Mouse (Mus musculus) liver, embryonic 14.5 days (tissue): Measurements from ENCODE around the gene Cerk. TPM values are rescaled to one million over a fixed set of nuclear protein-coding genes. Genes with fewer than 3 reads are reported as not detected.
A peak's percentile ranks its signal among the peaks of the same experiment; 100 is the strongest.
"Not testable (repeated sequence)": the region's sequence is repeated elsewhere in the genome, so short reads cannot be mapped to it uniquely, and the experiment has no call there.

Experiments
- ATAC-seq: fragments of 200-750 bp; cut with Nextera tagmentation; 2 replicates; pipeline ENCODE4 v1.8.0; 2017; ENCODE audit warnings: moderate number of reproducible peaks, mild to moderate bottlenecking, moderate library complexity; ENCODE audit not compliant: insufficient read depth
- DNase-seq, 3 experiments: peaks; one replicate each; pipeline ENCODE4 v3.0.0-alpha.2; 2012 to 2013; ENCODE audit warnings: low read depth in 3 of 3, low spot score in 3 of 3
- H3K27ac ChIP-seq: fragments of 300-500 bp; sonication (generic); 2 replicates; pipeline ENCODE4 v1.5.1; 2014; ENCODE audit warnings: moderate library complexity, mild to moderate bottlenecking, control low read depth, inconsistent platforms
- H3K27me3 ChIP-seq: fragments of 300-500 bp; sonication (generic); 2 replicates; pipeline ENCODE4 v1.6.1; 2014; ENCODE audit warnings: mild to moderate bottlenecking, low read length, moderate library complexity; ENCODE audit not compliant: control insufficient read depth, insufficient read depth
- H3K36me3 ChIP-seq: fragments of 300-500 bp; sonication (generic); replicated peaks from 2 replicates; pipeline ENCODE4 v1.6.1; 2014; ENCODE audit warnings: low read depth; ENCODE audit not compliant: control insufficient read depth, insufficient read depth
- H3K4me1 ChIP-seq, 2 experiments: fragments of 200-500 bp in 1 of 2; fragments of 300-500 bp in 1 of 2; sonication (generic) in 1 of 2; replicated peaks; 2 replicates each; pipeline ENCODE4 v1.6.1; 2012 to 2014; ENCODE audit warnings: antibody characterized with exemption in 1 of 2, inconsistent platforms in 1 of 2, low read length in 1 of 2; ENCODE audit not compliant: control insufficient read depth in 2 of 2, insufficient read depth in 2 of 2
- H3K4me2 ChIP-seq: fragments of 300-500 bp; sonication (generic); 2 replicates; pipeline ENCODE4 v1.6.1; 2014; ENCODE audit warnings: low read depth, mild to moderate bottlenecking, control low read depth, moderate library complexity
- H3K4me3 ChIP-seq, 2 experiments: fragments of 200-500 bp in 1 of 2; fragments of 300-500 bp in 1 of 2; sonication (generic) in 1 of 2; 2 replicates each; pipeline ENCODE4 v1.5.1; 2012 to 2014; ENCODE audit warnings: low read depth in 2 of 2, low read length in 2 of 2, mild to moderate bottlenecking in 2 of 2, control low read depth in 1 of 2, inconsistent platforms in 1 of 2, moderate library complexity in 1 of 2; ENCODE audit not compliant: insufficient read depth in 1 of 2
- H3K9ac ChIP-seq: fragments of 300-500 bp; sonication (generic); replicated peaks from 2 replicates; pipeline ENCODE4 v1.6.1; 2014; ENCODE audit warnings: mild to moderate bottlenecking, control low read depth, moderate library complexity
- H3K9me3 ChIP-seq: fragments of 300-500 bp; sonication (generic); 2 replicates; pipeline ENCODE4 v1.6.1; 2016; ENCODE audit warnings: low read length, mixed read lengths; ENCODE audit not compliant: control insufficient read depth
- CTCF ChIP-seq: IDR thresholded peaks from 2 replicates; pipeline ENCODE4 v1.5.1; 2016; ENCODE audit warnings: antibody characterized with exemption, low read depth, control low read depth
- EP300 ChIP-seq: IDR thresholded peaks from 2 replicates; pipeline ENCODE4 v1.6.1; 2016; ENCODE audit warnings: antibody characterized with exemption, low read depth
- WGBS: fragments of 180-500 bp; shearing (Covaris S2); extraction: QIAGEN DNeasy Blood & Tissue Kit; methylation state at CpG from one replicate; pipeline ENCODE4 v1.1.7; 2014; ENCODE audit not compliant: insufficient replicate concordance; 5-methylcytosine and 5-hydroxymethylcytosine counted together
- polyA plus RNA-seq, 2 experiments: library from polyadenylated mRNA; depleted of rRNA in 1 of 2; stranded (reverse) in 1 of 2; unstranded in 1 of 2; fragments of >200 nt; fragmentation: Nextera tagmentation in 1 of 2; extraction: Ambion mirVana in 1 of 2; gene quantifications; 2 replicates each; pipeline versions ENCODE4 v1.2.1 to v1.2.3; 2012 to 2014

Gene Cerk
- polyA plus RNA-seq, 2 experiments, result 2.7 to 2.9 TPM

DNA sequence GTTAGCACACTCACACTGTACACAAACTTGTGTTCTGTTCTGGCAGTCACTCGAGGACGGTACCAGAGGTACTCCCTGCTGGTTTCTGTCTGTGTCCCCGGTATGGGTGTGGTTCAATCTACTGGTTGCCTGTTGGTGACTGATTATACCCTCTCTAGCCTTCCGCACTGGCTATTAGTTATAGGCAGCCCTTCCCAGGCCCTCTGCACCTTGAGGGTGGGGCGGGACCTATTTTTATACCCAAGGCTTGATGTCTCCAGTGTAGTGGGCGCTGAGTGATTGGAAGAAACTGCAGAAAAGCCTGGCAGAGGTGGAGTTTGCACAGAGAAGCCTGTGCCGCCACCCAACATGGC, 80.6 kb downstream of the Cerk start:
- H3K4me2 ChIP-seq, result peak overlapping the region; percentile 52
- TF ChIP-seq CTCF, result no peak
- TF ChIP-seq EP300, result peak; percentile 92
- peak overlapping the region; percentile 32 for H3K9ac ChIP-seq
- ATAC-seq (peak; percentile 95), DNase-seq (peak; percentile 92 to 96 (median 94))
- peaks cover 58 to 67% of the 10 kb centered on the region in 2 experiments for H3K4me1 ChIP-seq
- H3K36me3 ChIP-seq, result no peaks in the 10 kb centered on the region
- no peaks in the 10 kb centered on the region for H3K27me3 ChIP-seq
- peak overlapping the region; percentile 99 for H3K27ac ChIP-seq
- WGBS, result 17% methylated on average over 7 of the region's 7 CpGs
- H3K4me3 ChIP-seq, result peak overlapping the region in 1 of 2 experiments; percentile 27; a peak in 1 of 4 replicates
- H3K9me3 ChIP-seq, result no peaks in the 10 kb centered on the region

DNA sequence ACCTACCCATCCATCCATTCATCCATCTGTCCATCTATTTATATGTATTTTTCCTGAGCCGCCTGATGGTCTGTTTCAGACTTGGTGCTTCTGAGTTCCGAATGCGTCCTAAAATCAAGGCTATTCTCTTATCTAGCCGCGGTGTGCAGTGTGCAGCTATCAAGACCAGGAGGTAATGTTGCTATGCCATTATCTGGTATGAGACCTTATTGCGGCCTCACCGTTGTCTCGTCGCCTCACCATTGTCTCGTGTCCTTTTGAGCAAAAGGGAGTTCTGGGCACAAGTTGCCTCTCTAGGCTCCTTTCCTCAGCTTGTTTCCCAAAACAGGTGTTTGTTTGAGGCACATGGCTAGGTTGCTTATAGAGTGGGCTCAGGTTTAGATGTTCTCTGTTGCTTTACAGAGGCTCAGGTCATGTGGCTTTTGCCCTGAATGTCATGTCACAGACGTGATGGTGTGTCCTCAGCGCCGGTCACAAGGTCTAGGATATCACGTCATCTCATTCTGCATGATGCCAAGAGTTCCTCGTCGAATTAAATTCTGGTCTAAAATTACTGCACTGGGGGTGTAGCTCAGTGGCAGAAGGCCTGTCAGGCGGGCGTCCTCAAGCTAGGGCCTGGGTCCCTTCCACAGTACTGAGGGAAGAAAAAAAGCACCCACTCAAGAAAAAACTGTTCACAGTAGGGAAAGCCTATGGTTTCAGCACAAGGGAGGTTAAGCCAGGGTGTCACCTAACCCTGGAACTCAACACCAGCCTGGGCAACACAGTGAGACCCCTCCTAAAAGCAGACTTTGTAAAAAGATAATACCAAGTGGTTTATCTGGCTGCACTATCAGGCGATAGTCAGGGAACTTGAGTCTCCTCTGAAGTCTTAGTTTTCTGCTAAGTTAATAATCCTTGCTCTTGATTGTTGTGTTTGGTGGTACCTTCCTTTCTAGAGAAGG, 81.3 kb downstream of the Cerk start:
- TF ChIP-seq EP300, result peak; percentile 54
- no peak for TF ChIP-seq CTCF
- 21% methylated on average over 19 of the region's 19 CpGs for whole genome bisulfite sequencing
- ATAC-seq, result peak; percentile 88
- Histone ChIP-seq H3K4me2 (peak overlapping the region; percentile 52), H3K27ac (peak overlapping the region; percentile 99), H3K4me3 (peak overlapping the region in 1 of 2 experiments; percentile 27; a peak in 1 of 4 replicates), H3K9me3 (no peaks in the 10 kb centered on the region), H3K36me3 (no peaks in the 10 kb centered on the region), H3K9ac (peak overlapping the region; percentile 32), H3K4me1 (peaks cover 58 to 61% of the 10 kb centered on the region in 2 experiments), H3K27me3 (no peaks in the 10 kb centered on the region)
- DNase-seq, result peak; percentile 76 to 83 (median 83)

DNA sequence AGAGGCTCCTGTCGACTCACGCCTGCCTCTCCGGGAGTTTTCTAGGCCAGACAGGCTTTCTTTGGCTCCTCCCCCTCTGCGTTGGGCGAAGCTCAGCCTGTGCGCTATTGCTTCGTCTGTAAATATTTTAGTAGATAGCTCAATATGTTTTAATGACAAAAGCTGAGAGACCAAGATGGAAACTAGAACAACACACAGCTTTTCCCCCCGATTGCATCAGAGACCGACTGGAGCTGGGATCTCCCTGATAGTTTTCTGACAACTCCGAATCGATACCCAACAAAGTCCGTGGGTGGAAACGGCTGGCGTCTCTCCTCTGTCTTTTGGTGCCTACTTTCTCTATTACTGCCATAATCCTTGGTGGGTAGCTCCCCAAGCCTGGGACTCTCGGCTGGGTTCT, 83.6 kb downstream of the Cerk start:
- DNase-seq (no peak), ATAC-seq (no peak)
- no peak overlapping the region for H3K27ac ChIP-seq
- H3K27me3 ChIP-seq, result no peaks in the 10 kb centered on the region
- H3K4me2 ChIP-seq, result no peak overlapping the region
- peaks cover 42 to 44% of the 10 kb centered on the region in 2 experiments for H3K4me1 ChIP-seq
- TF ChIP-seq CTCF (no peak), EP300 (no peak)
- H3K36me3 ChIP-seq, result no peaks in the 10 kb centered on the region
- no peak overlapping the region for H3K9ac ChIP-seq
- H3K4me3 ChIP-seq, result no peak overlapping the region
- no peaks in the 10 kb centered on the region for H3K9me3 ChIP-seq
- WGBS, result 85% methylated on average over 15 of the region's 15 CpGs

DNA sequence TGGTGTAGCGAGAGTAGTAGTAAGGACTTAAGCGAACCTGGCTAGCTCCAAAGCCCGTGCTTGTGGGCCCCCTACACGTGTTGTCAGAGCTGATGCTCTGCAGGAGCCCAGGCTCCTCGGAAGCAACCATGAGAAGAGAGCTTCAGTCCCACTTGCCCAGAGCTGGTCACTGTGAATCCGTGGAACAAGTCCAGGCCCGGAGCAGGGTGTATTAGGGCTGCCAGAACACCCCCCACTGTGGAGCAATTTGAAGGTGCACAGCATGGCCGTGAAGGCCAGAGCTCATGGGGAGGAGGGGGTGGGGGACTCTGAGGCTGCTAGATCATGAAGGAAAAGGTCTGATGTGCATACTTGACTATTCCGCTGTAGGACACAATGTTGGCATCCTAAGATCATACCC, 84.4 kb downstream of the Cerk start:
- Histone ChIP-seq H3K4me1 (peaks cover 35 to 38% of the 10 kb centered on the region in 2 experiments), H3K36me3 (no peaks in the 10 kb centered on the region)
- WGBS, result 81% methylated on average over 9 of the region's 9 CpGs

DNA sequence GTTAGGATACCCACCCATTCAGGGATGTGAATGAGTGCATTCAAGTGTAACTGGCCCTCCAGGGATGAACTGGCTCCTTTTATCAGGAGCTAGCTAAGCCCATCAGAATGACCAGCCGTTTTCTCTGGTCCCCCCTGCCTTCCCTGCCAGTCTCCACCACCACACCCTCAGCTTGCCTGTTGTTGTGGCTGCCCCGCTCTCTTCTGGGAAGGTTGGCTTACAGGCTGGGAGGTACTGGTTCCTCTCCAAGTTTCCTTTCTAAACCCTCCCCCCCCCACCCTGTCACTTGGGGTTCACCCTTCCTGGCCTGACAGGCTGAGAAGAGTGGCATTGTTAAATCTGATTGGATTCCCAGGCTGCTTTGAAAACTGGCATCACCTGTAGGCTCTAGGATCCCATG, 88.1 kb downstream of the Cerk start:
- Histone ChIP-seq H3K9me3 (no peaks in the 10 kb centered on the region), H3K27me3 (no peaks in the 10 kb centered on the region), H3K9ac (no peak overlapping the region), H3K36me3 (peaks cover 3% of the 10 kb centered on the region), H3K4me3 (no peak overlapping the region), H3K4me1 (peaks cover 2% of the 10 kb centered on the region in 2 experiments), H3K4me2 (no peak overlapping the region), H3K27ac (no peak overlapping the region)
- no peak for TF ChIP-seq EP300
- TF ChIP-seq CTCF, result no peak
- DNase-seq (no peak), ATAC-seq (no peak)
- 73% methylated on average over 2 of the region's 2 CpGs for WGBS

More for the DNA sequence above, 84.4 kb downstream of the Cerk start:
- no peak for TF ChIP-seq CTCF
- Histone ChIP-seq H3K9me3 (no peaks in the 10 kb centered on the region), H3K27me3 (no peaks in the 10 kb centered on the region), H3K27ac (no peak overlapping the region), H3K4me3 (no peak overlapping the region), H3K4me2 (no peak overlapping the region), H3K9ac (no peak overlapping the region)
- DNase-seq (no peak), ATAC-seq (no peak)

DNA sequence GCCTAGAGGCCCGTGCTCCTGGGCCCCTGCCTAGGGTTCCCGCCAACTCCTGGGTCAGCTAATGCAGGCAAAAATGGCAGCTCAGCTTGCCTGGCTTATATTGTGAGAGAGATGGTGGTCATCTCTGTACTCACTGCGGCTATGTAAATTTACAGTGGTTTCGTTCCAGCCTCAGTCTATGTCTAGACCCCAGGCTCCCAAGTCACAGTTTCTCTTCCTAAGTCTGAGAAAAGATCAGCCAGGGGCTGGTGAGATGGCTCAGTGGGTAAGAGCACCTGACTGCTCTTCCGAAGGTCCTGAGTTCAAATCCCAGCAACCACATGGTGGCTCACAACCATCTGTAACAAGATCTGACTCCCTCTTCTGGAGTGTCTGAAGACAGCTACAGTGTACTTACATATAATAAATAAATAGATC, 89.3 kb downstream of the Cerk start:
- not testable (repeated sequence) for H3K9me3 ChIP-seq, ATAC-seq, H3K4me2 ChIP-seq, H3K27ac ChIP-seq, H3K4me1 ChIP-seq, H3K4me3 ChIP-seq, H3K27me3 ChIP-seq, H3K9ac ChIP-seq, DNase-seq, H3K36me3 ChIP-seq
- 77% methylated on average over 5 of the region's 5 CpGs for WGBS
